Mouse (Mus musculus) midbrain, postnatal 0 days (tissue): Measurements from ENCODE around the gene Slc4a5. TPM values are rescaled to one million over a fixed set of nuclear protein-coding genes. Genes with fewer than 3 reads are reported as not detected.

Experiments
- ATAC-seq: fragments of 200-750 bp; cut with Nextera tagmentation; 2 replicates; pipeline ENCODE4 v1.8.0; 2017; ENCODE audit warnings: moderate number of reproducible peaks, mild to moderate bottlenecking, moderate TSS enrichment, moderate library complexity; ENCODE audit not compliant: low FRiP score
- DNase-seq: peaks from one replicate; pipeline ENCODE4 v3.0.0-alpha.2; 2015; ENCODE audit warnings: low spot score
- H3K27ac ChIP-seq: fragments of 300-500 bp; sonication (generic); 2 replicates; pipeline ENCODE4 v1.5.1; 2014; ENCODE audit warnings: low read depth, mild to moderate bottlenecking, low read length, mixed read lengths
- H3K27me3 ChIP-seq: fragments of 300-500 bp; sonication (generic); 2 replicates; pipeline ENCODE4 v1.6.1; 2014; ENCODE audit warnings: low read length, control low read depth, mixed read lengths; ENCODE audit not compliant: insufficient read depth
- H3K36me3 ChIP-seq: fragments of 300-500 bp; sonication (generic); 2 replicates; pipeline ENCODE4 v1.6.1; 2014; ENCODE audit warnings: low read length, control low read depth, mixed read lengths; ENCODE audit not compliant: insufficient read depth
- H3K4me1 ChIP-seq: fragments of 300-500 bp; sonication (generic); 2 replicates; pipeline ENCODE4 v1.6.1; 2014; ENCODE audit warnings: mild to moderate bottlenecking, control low read depth, antibody characterized with exemption, low read length, mixed read lengths; ENCODE audit not compliant: insufficient read depth
- H3K4me2 ChIP-seq: fragments of 300-500 bp; sonication (generic); 2 replicates; pipeline ENCODE4 v1.6.1; 2014; ENCODE audit warnings: low read depth, mild to moderate bottlenecking, low read length, mixed read lengths; ENCODE audit not compliant: poor library complexity, severe bottlenecking
- H3K4me3 ChIP-seq: fragments of 300-500 bp; sonication (generic); 2 replicates; pipeline ENCODE4 v1.5.1; 2014; ENCODE audit warnings: low read depth, mild to moderate bottlenecking, low read length, moderate library complexity
- H3K9ac ChIP-seq: fragments of 300-500 bp; sonication (generic); replicated peaks from 2 replicates; pipeline ENCODE4 v1.6.1; 2014; ENCODE audit warnings: mild to moderate bottlenecking, low read length, moderate library complexity, mixed read lengths; ENCODE audit not compliant: poor library complexity, severe bottlenecking
- H3K9me3 ChIP-seq: fragments of 300-500 bp; sonication (generic); 2 replicates; pipeline ENCODE4 v1.6.1; 2016; ENCODE audit warnings: low read length, control low read depth
- CTCF ChIP-seq: IDR thresholded peaks from 2 replicates; pipeline ENCODE4 v1.5.1; 2016; ENCODE audit warnings: antibody characterized with exemption, mild to moderate bottlenecking
- WGBS: fragments of 180-500 bp; shearing (Covaris S2); extraction: QIAGEN DNeasy Blood & Tissue Kit; methylation state at CpG from one replicate; pipeline ENCODE4 v1.1.7; 2014; 5-methylcytosine and 5-hydroxymethylcytosine counted together
- polyA plus RNA-seq: library from polyadenylated mRNA; unstranded; fragments of >200 nt; fragmentation: Nextera tagmentation; extraction: Ambion mirVana; gene quantifications from 2 replicates; pipeline ENCODE4 v1.2.1, GENCODE M21; 2015
- total RNA-seq: library from RNA; depleted of rRNA; stranded (reverse); fragments of >200 nt; gene quantifications from 2 replicates; pipeline ENCODE4 v1.2.3, GENCODE M21; 2014

The Slc4a5 gene
- total and polyA plus RNA-seq, 2 experiments from 2014 or later, result 0.25 to 3.3 TPM

DNA sequence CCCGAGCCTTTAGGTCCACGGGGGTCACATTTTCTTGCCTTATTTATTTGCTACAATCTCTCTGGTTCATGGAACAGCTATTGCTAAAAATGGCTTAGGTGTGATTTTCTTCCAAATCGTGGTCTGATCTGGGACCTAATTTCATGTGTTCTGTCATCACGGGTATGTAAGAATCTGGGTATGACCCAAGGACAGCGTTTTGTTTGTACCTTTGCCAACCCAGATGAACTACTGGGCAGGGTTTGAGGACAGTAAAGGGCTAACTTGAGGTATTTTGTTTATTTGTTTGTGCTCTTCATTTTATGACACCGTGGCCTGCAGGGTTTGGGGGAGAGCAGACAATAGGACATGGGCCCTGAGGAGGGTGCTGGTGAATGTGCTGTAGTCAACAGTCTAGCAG, 39.0 kb upstream of the Slc4a5 start:
- DNase-seq (no peak), ATAC-seq (no peak)
- Histone ChIP-seq H3K4me1 (peaks cover 12% of the 10 kb centered on the region), H3K36me3 (peaks cover 23% of the 10 kb centered on the region), H3K27ac (no peak overlapping the region), H3K4me3 (peak overlapping the region; percentile 66), H3K4me2 (peak overlapping the region; percentile 64), H3K9me3 (no peaks in the 10 kb centered on the region), H3K27me3 (no peaks in the 10 kb centered on the region), H3K9ac (peak overlapping the region; percentile 80; the same call in 1 of the 2 replicates)
- TF ChIP-seq CTCF, result no peak
- WGBS, result 83% methylated on average over 6 of the region's 6 CpGs

- Histone ChIP-seq H3K36me3 (peaks cover 30% of the 10 kb centered on the region), H3K4me2 (no peak overlapping the region)
Measured at GRCm38 (mm10) chr6:83184858-83185435, 34.7 kb upstream of the Slc4a5 start.

DNA sequence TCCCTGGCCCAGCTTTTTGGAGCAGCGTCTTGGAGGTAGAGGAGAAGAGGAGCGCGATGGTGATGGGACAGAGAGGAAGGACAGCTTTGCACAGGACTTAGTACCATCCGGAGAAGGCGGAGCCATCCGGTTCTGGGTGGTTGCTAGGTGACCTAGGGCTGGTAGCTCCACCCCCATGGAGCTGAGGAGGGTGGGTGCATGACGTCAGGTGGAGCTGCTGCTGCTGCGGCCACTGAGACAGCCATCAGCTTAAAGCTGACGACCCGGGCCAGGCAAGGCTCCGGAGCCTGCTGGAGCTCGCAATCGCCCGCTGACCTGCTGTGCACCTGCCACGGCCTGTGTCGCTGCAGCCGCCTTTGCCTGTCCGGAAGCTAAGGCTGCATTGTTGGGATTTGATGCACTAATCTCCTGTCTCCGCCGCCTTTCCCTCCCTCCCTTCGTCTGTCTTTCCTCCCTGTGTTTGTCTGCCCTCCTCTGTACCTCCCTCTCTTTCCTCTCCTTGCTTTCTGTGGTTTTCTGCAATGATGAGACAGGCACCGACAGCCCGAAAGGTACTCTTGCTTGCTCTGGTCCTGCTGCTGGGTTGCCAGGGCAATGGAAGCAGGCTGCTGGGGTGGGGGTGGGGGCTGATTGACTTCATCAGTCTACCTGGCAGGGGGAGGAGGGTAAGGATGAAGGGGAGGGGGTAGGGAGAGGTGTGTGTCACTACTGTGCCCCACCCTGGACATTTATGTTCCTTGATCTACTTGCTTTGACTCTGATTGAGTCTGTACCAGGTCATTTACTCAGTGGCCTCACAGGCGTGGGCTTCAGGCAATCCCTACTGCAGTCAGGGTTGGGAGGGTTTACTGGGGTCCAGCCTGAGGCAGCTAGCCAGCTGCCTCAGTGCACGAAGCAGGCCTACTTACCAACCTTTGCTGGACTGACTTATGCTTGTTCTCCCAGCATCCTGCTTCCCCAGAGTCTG, 33.5 kb upstream of the Slc4a5 start:
- peak; percentile 94 for DNase-seq
- H3K27ac ChIP-seq, result peak overlapping the region; percentile 95
- peak overlapping the region; percentile 88 for H3K9ac ChIP-seq
- no peak for TF ChIP-seq CTCF
- H3K9me3 ChIP-seq, result no peaks in the 10 kb centered on the region
- peak; percentile 94 for ATAC-seq
- peaks cover 43% of the 10 kb centered on the region for H3K36me3 ChIP-seq
- H3K4me3 ChIP-seq, result peak overlapping the region; percentile 69
- WGBS, result 7% methylated on average over 25 of the region's 25 CpGs
- H3K4me2 ChIP-seq, result peak overlapping the region; percentile 77
- no peaks in the 10 kb centered on the region for H3K27me3 ChIP-seq
- peaks cover 15% of the 10 kb centered on the region; the same call in 1 of the 2 replicates for H3K4me1 ChIP-seq

More at GRCm38 (mm10) chr6:83184858-83185435, 34.7 kb upstream of the Slc4a5 start:
- DNase-seq (peak; percentile 52), ATAC-seq (no peak)
- TF ChIP-seq CTCF, result peak; percentile 73
- no peaks in the 10 kb centered on the region for H3K9me3 ChIP-seq
- H3K27me3 ChIP-seq, result no peaks in the 10 kb centered on the region
- no peak overlapping the region for H3K4me3 ChIP-seq
- WGBS, result 90% methylated on average over 3 of the region's 3 CpGs
- H3K27ac ChIP-seq, result peak overlapping the region; percentile 95
- H3K9ac ChIP-seq, result no peak overlapping the region
- peaks cover 25% of the 10 kb centered on the region for H3K4me1 ChIP-seq

DNA sequence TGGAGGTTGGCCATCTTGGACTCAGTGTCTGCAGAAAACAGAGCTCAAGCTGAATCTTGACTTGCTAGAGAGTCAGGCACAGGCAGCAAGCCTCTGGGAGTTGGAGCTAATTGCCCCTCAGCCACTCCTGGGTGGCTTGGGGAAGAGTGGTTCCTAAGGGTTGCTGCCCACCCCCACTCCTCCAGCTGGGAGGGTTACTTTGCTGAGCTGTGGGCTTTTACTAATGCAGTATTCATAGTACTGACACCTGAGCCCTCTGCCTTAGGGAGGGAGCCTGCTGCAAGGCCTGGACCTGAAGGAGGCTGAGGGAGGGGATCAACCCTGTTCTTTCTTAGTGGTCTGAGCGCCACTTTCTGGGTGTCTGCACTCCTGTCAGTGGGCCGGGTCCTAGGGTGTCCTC, 32.7 kb upstream of the Slc4a5 start:
- H3K4me2 ChIP-seq, result peak overlapping the region; percentile 77
- DNase-seq, result no peak
- H3K27me3 ChIP-seq, result no peaks in the 10 kb centered on the region
- no peaks in the 10 kb centered on the region for H3K9me3 ChIP-seq
- WGBS, result 68% methylated on average over 2 of the region's 2 CpGs
- no peak for TF ChIP-seq CTCF
- peak overlapping the region; percentile 69 for H3K4me3 ChIP-seq
- peak overlapping the region; percentile 88 for H3K9ac ChIP-seq
- peak overlapping the region; percentile 95; the same call in 1 of the 2 replicates for H3K27ac ChIP-seq
- H3K4me1 ChIP-seq, result peaks cover 15% of the 10 kb centered on the region; the same call in 1 of the 2 replicates
- H3K36me3 ChIP-seq, result peaks cover 50% of the 10 kb centered on the region
- ATAC-seq, result no peak

DNA sequence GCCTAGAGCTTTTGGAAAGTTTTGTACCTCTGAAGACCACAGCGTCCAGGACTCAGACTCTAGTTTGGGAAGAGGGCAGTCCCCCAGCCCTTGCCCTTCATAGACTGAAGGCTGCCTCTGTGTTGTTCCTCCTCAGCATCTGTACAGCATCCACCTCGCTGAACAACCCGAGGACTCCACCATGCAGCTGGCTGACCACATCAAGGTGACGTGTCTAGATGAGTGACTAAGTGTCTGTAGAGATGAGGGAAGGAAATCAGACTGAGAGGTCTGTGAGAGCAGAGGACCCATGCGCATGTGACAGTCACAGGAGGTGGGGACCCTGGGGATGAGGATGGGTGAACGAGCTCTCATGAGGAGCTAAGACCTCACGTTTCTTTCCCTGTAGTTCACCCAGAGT, 26.1 kb upstream of the Slc4a5 start:
- Histone ChIP-seq H3K4me1 (no peaks in the 10 kb centered on the region), H3K4me3 (no peak overlapping the region), H3K9me3 (no peaks in the 10 kb centered on the region), H3K4me2 (no peak overlapping the region), H3K27ac (no peak overlapping the region), H3K36me3 (peaks cover 93% of the 10 kb centered on the region), H3K27me3 (no peaks in the 10 kb centered on the region), H3K9ac (no peak overlapping the region)
- whole genome bisulfite sequencing, result 90% methylated on average over 7 of the region's 7 CpGs
- no peak for TF ChIP-seq CTCF
- ATAC-seq (no peak), DNase-seq (no peak)
